Mouse (Mus musculus): Measurements from ENCODE around the gene Gm21913. TPM values are rescaled to one million over a fixed set of nuclear protein-coding genes. Genes with fewer than 3 reads are reported as not detected.
"Not testable (repeated sequence)": the region's sequence is repeated elsewhere in the genome, so short reads cannot be mapped to it uniquely, and the experiment has no call there.

Gene Gm21913
- not detected in 2 replicates for polyA plus RNA-seq (2014; fragmentation: Nextera tagmentation; extraction: Ambion mirVana)

GRCm38 (mm10) chrY:74623596-74623995 is at the start of gene Gm21913:
Gene Gm21913 (plus strand): TSS chrY:74623896.
- not testable (repeated sequence) for H3K4me2 ChIP-seq (replicated peaks; ENCODE audit: low read depth, low read length); ATAC-seq (ENCODE audit: insufficient number of reproducible peaks, insufficient read depth, low FRiP score, low read depth); H3K27me3 ChIP-seq (ENCODE audit: control insufficient read depth, insufficient read depth, low read length); H3K4me1 ChIP-seq (ENCODE audit: control insufficient read depth, insufficient read depth, low read length); H3K4me3 ChIP-seq (ENCODE audit: low read depth, low read length); H3K9ac ChIP-seq (replicated peaks; ENCODE audit: low read depth, low read length); H3K36me3 ChIP-seq (ENCODE audit: control insufficient read depth, insufficient read depth, low read length); H3K9me3 ChIP-seq (ENCODE audit: control insufficient read depth, low read depth, low read length); H3K27ac ChIP-seq (ENCODE audit: low read length)
- whole genome bisulfite sequencing: no CpG with 5 or more reads among the region's 3 CpGs

Other genes with a start within 250 kb of the Gm21913 start
- gene Gm29110, start 153.4 kb upstream of the Gm21913 start, polyA plus RNA-seq (2014; fragmentation: Nextera tagmentation; extraction: Ambion mirVana): not detected in 2 replicates

Measured in stomach, embryonic 14.5 days (tissue).